Mouse (Mus musculus) cerebellum, adult 2 months (tissue): Measurements from ENCODE around the gene Nop56.

Experiments
- CTCF ChIP-seq: fragments of 200-500 bp; IDR thresholded peaks from 2 replicates; pipeline ENCODE4 v1.5.1; 2011; ENCODE audit warnings: low read depth, mild to moderate bottlenecking, control low read depth, low read length, moderate library complexity, borderline replicate concordance; ENCODE audit not compliant: insufficient read depth
- POLR2A ChIP-seq: fragments of 200-500 bp; IDR thresholded peaks from 2 replicates; pipeline ENCODE4 v1.6.1; 2011; ENCODE audit warnings: low read length, control low read depth, borderline replicate concordance; ENCODE audit not compliant: insufficient read depth

- TF ChIP-seq CTCF: no peak
- TF ChIP-seq POLR2A: no peak
These were observed 52.8 kb downstream of the Nop56 start for GRCm38 (mm10) chr2:130327057-130327456.
